Mouse (Mus musculus) brain, embryonic 14.5 days (tissue): Measurements from ENCODE around the gene Rab1a.

Experiments used
- CTCF ChIP-seq: fragments of 200-500 bp; IDR thresholded peaks from 2 replicates; pipeline ENCODE4 v1.5.1; 2012; ENCODE audit warnings: inconsistent platforms, mild to moderate bottlenecking, moderate library complexity, borderline replicate concordance; ENCODE audit not compliant: insufficient read depth, insufficient read length; ENCODE audit errors: extremely low read depth
- POLR2A ChIP-seq: fragments of 200-500 bp; IDR thresholded peaks from 2 replicates; pipeline ENCODE4 v1.6.1; 2012; ENCODE audit warnings: mild to moderate bottlenecking, inconsistent platforms, borderline replicate concordance; ENCODE audit not compliant: poor library complexity, insufficient read depth, insufficient read length, severe bottlenecking; ENCODE audit errors: extremely low read depth

GRCm38 (mm10) chr11:20201661-20202101 is 449 bp downstream of the Rab1a start:
- TF ChIP-seq CTCF (no peak), POLR2A (no peak)
